Mouse (Mus musculus) heart, postnatal 25 days (tissue): ENCODE measurements around the gene E2f3. TPM values are rescaled to one million over a fixed set of nuclear protein-coding genes. Genes with fewer than 3 reads are reported as not detected.

ENCODE experiments used
- DNase-seq: peaks from one replicate; pipeline ENCODE4 v3.0.0; 2022; ENCODE audit warnings: low spot score
- intact Hi-C: fragments of 180-260 bp; cut with DNase I; formaldehyde crosslinking; loops from one replicate; pipeline ENCODE4 v1.15.1; 2025
- total RNA-seq, 2 experiments: library from RNA; stranded (reverse); gene quantifications; 2 replicates each; pipeline ENCODE4 v1.2.3; 2021

E2f3 gene
- total RNA-seq = 1 to 10 TPM; 5.3 to 5.6 TPM

DNA sequence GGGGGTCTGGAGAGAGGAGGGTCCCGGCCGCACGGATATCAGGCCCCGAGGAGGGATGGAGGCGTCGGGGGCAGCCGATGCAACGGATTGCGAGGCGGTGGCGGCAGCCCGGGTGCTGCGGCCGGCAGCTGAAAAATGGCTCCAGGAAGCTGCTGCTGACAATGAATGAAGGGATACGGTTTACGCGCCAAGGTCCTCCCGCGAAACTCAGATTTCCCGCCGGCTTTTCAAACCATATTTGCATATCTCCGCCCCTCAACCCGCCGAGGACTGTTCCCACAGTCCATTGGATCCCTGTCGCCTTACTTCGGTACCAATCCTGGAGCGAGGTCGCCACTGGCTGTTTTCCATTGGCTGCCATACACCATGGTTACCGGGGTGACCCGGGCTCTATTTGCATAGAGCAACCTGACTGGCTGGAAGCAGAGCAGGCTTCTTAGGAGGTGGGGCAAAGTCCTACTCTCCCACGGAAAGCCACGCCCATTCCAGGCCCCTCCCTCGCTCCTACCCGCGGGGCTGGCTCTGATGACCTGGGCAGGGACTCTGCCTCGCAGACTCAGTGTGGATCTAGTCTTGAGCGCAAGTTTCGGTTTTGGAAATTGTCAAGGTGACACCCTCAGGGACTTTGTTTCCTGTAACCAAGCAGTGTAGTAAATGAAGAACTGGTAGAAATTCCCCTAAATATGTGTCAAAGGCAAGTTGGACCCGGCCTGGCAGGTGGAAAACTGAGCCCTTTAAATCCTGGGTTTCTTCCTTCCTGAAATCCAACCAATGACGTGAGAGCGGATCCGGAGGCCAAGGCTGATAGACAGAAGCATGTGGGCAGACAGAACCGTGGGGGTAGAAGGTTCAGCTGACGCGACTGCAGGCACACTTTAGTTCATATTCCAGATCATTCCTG, at the start of gene E2f3:
Gene E2f3 (minus strand): TSS at position 209 of the 901 bp plus-strand sequence.
- intact Hi-C loops = loop anchor here (2.0 to 5.0 kb wide), 3 partner anchors 39 to 127 kb away; no protein-coding TSS in a partner anchor
- DNase-seq = peak; percentile 100

- no peak for DNase-seq
- intact Hi-C loops = no loop called here
Observed at GRCm38 (mm10) chr13:30034540-30034939, 48.7 kb upstream of the E2f3 start.

DNA sequence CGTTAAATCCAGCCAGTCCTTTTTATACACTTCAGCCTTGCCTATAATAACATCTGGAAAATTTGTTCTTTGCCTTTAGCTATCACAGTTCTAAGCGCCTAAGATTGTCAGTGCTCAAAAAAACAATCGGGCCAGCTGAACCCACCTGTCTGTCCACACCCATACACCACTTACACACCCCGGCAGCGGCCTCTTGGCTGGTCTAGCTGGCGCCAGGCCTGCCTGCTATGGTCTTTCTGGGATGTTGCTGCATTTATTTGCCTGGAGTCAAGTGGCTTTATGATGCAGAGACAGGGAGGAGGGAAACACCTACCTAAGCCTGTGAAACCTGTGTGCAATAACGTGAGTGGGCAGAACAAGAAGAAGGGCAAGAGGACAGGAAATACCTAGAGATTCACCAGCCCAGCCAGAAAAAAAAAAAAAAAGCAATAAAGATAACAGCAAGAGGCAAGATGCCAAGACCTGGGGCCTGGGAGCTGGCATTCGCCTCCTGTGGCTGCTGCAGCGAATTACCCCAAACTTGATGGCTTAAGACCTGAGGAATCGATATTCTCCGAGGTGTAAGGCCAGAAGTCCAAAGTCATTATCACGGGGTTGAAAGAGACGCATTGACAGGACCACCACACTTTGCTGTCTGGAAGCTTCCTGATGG, 45.9 kb upstream of the E2f3 start:
- intact Hi-C loops = no loop called here
- DNase-seq = no peak

- intact Hi-C loops = no loop called here
- DNase-seq = no peak
Observed at GRCm38 (mm10) chr13:30027841-30028240, 42.0 kb upstream of the E2f3 start.

DNA sequence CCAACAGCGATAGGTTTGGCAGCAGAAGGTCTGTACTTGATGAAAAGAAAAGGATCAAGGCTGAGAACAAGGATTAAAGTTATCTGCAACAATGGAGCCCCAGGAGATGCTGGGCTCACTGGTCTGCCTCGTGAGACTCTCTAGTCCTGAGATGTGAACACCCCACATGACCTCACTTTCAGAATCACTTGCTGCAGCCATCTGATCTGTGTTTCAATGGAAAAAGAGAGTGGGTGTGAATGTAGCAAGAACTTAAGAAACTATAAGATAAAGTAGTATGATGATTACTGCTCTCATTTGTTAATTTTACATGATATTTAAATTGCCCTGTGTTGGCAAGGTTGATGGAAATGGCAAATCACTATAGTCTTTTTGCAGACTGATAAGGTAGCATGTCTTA, 36.6 kb upstream of the E2f3 start:
- intact Hi-C loops = no loop called here

DNA sequence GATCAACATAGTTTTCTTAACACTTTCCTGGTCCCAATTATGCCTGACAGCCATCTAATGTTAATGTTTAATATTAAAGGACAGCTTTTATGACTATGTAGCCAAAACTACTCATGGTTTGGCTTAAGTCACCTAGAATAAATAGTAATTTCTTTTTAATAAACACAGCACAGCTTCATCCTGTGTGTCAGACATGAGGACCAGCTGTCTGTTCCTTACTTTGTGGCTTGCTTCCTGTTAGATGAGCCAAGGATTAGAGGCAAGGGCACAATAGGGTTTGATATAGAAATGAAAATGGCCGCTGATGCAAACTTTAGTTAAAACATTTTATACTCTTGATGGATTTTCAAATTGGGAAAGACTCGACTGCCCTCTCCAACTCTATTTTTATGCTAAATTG, 32.7 kb upstream of the E2f3 start:
- DNase-seq = no peak
- intact Hi-C loops = no loop called here

More for the DNA sequence above, 36.6 kb upstream of the E2f3 start:
- DNase-seq = no peak

- no peak for DNase-seq
- intact Hi-C loops = no loop called here
Observed at GRCm38 (mm10) chr13:30017611-30018010, 31.7 kb upstream of the E2f3 start.

GRCm38 (mm10) chr13:30014576-30014975, 28.7 kb upstream of the E2f3 start:
- intact Hi-C loops = no loop called here
- no peak for DNase-seq

DNA sequence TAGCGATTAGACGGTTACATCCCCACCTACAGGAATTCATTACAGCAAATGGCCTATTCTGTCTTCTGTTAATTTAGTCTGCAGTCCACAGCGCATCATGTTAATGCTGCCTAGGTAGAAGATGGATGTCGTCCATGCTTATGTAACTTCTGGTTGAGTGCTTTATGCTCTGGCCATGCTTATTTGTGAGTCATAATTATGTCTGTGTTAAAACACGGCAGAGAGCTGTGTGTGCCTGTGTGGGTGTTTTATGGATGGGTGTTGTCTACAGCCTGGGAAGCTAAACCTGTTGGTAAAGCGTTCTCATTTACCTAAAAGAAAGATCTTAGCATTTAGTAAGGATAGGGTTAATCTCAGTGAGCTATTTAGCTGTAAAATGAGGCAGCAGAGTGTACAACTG, 26.4 kb upstream of the E2f3 start:
- intact Hi-C loops = no loop called here
- no peak for DNase-seq

GRCm38 (mm10) chr13:30008738-30009137, 22.9 kb upstream of the E2f3 start:
- no peak for DNase-seq
- intact Hi-C loops = no loop called here

- intact Hi-C loops = no loop called here
- no peak for DNase-seq
Observed at GRCm38 (mm10) chr13:30005422-30005821, 19.6 kb upstream of the E2f3 start.

DNA sequence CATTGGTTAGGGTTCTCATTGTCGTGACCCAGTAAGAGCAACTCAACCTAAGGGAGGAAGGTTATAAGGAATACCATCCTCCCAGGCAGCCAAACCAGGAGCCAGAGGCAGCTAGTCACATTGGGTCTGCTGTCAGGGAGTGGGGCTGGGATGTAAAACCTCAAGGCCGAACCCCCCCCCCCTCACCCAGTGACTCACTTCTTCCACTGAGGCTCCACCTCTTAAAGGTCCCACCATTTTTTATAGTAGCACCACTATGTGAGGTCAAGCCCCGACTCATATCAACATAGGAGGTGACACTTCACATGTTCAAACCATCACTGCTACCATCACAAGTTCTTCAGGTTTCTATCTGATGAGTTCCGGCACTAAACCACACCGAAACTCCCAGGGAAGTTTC, 19.0 kb upstream of the E2f3 start:
- no peak for DNase-seq
- intact Hi-C loops = no loop called here

GRCm38 (mm10) chr13:30003169-30003568, 17.3 kb upstream of the E2f3 start:
- intact Hi-C loops = no loop called here
- DNase-seq = no peak

- no peak for DNase-seq
- intact Hi-C loops = no loop called here
Observed at GRCm38 (mm10) chr13:30001041-30001440, 15.2 kb upstream of the E2f3 start.

DNA sequence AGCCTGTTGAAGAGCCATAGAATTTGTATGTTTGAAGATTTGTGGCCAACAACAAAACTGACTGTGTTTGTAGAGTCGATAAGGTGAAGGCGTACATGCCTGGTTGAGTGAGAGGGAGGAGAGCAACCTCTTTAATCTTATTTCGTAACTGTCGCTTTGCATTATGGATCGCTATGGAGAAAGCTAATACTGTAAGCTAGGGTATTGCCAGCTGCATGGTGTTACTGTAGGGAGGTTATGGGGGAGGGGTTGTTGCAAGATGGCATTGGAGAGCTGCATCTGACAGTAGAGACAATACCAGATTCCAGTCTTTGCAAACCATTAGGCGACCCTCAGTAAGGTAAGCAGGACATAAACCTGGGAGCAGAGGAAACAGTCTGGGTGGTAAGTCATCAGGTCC, 2.1 kb upstream of the E2f3 start:
- intact Hi-C loops = loop anchor here (5.0 kb wide), 2 partner anchors 41 to 99 kb away; no protein-coding TSS in a partner anchor
- DNase-seq = no peak

DNA sequence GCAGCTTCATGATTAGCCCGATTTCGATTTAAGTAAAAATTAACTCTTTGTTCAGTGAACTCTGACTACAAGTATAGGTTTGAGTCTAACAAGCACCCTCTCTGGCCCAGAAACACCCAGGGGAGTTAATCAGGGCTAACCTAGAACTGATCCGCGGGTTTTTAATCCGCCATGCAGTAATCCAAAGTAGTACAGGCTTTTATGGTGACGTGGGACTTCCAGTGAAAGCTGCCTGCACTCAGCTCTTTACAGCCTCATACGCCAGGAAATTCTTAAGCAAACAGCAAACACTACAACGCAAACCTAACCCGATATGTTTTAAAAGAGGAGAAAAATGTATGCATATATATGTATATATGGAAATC, 875 bp upstream of the E2f3 start:
- no peak for DNase-seq
- intact Hi-C loops = loop anchor here (5.0 kb wide), 2 partner anchors 39 to 101 kb away; no protein-coding TSS in a partner anchor

DNA sequence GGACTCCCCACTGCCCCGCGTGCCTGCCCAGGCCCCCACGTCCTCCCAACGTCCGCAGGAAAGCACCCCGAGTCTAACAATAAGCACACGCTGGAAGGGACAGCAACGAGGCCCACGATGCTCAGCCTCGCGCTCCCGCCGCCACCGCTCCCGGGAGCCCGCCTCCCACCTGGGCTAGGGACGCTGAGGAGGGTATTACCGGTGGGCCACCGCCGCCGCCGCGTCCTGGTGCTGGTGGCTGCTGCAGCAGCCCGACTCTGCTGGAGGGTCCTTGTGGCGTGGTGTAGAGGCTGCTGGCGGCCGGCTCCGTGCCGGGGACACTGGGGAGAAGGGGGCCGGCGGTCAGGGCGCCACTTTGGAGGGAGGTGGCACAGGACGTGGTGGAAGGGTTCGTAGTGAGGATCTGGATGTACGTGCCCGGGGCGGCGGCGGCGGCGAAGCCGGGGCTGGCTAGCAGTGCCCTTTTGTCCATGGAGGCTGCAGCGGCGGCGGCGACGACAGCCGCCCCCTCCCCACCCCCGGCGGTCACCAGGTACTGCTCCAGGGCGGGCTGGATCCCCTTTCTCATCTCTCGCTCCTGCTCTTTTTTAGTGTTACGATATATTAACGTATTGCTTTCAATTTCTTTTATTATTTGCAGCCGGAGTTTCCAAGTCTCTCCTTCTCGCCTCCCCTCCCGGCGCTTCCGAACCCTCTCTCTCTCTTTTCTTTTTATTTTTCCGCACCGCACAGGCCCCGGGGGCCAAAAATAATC, 585 bp downstream of the E2f3 start:
- intact Hi-C loops = loop anchor here (2.0 to 5.0 kb wide), 3 partner anchors 38 to 126 kb away; no protein-coding TSS in a partner anchor
- DNase-seq = no peak

GRCm38 (mm10) chr13:29984286-29985100, 1.4 kb downstream of the E2f3 start:
- intact Hi-C loops = loop anchor here (2.0 to 5.0 kb wide), 4 partner anchors 37 to 1032 kb away; partner anchors contain the start of gene Sox4

GRCm38 (mm10) chr13:29983523-29984191, 2.2 kb downstream of the E2f3 start:
- DNase-seq = peak; percentile 10
- intact Hi-C loops = loop anchor here (2.0 to 5.0 kb wide), 2 partner anchors 125 to 1031 kb away; partner anchors contain the start of gene Sox4

More at GRCm38 (mm10) chr13:29984286-29985100, 1.4 kb downstream of the E2f3 start:
- peak; percentile 73 for DNase-seq
